Mouse (Mus musculus): ENCODE results near the gene Hexim1.
A peak's percentile ranks its signal among the peaks of the same experiment; 100 is the strongest.

The Hexim1 gene

GRCm38 (mm10) chr11:103118866-103119265, 2.8 kb downstream of the Hexim1 start:
- no peak for DNase-seq (ENCODE audit: low spot score)

GRCm38 (mm10) chr11:103119609-103120008, 3.6 kb downstream of the Hexim1 start:
- DNase-seq (ENCODE audit: low spot score) = no peak

DNA sequence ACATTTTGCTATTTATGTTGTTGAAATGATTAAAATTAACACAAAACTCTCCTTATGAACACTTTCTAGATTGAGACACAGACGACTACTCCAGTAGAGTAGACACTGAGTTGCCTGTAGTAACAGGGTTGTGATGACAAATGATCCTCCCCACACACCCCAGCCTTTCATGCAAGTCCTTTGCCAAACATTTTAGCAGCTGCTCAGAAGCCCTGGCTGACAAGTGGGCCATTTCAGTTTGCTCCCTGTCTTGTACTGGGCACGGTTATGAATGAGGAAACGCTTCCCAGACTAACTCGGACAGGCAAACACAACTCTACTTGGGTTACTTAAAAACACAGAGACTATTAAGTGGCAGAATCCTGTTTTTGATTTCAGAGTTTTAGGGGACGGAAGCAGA, 4.3 kb downstream of the Hexim1 start:
- DNase-seq (ENCODE audit: low spot score) = no peak

DNA sequence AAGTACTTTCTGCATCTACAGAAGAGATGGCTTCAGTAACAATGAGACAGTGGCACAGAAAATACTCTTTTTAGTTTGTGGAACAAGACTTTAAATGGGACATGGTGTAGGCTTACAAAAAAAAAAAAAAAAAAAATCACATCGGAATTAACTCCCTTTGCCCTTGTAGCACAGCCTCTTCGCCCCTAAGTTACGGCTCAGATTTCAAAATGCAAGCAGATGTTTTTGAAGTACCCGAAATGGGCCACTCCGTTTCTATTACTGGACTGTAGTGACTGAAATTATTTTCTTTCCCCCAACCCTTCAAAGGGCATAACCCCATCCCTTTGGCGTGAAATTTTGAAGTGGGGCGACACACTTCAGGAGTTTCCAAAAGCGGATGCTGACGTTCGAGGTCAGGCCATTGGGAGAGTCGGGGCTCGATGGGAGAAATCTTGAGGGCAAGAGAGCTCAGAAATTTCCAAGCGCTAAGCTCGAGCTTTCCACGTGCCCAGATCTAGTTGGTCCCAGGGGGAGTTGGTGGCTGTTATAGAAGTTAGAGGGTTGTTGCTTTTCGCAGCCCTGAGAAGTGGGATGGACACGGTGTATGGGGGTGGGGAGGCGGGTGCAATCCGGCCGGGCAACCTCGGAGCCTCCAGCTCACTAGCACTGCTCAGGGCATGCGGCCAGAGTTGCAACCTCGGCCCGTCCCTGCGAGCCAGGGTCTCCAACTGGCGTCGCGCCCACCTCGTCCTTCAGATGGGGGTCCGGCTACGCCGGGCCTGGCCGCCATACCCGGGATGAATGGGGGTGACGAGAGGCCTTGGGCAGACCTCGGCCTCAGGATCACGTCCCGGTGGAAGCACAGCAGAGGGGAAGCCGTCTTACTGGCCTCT, 15.9 kb downstream of the Hexim1 start, which contains the start of gene Hexim2:
Gene Hexim2 (plus strand): TSS at position 729 of the 875 bp plus-strand sequence.
- peak; percentile 57 for DNase-seq (ENCODE audit: low spot score)

DNA sequence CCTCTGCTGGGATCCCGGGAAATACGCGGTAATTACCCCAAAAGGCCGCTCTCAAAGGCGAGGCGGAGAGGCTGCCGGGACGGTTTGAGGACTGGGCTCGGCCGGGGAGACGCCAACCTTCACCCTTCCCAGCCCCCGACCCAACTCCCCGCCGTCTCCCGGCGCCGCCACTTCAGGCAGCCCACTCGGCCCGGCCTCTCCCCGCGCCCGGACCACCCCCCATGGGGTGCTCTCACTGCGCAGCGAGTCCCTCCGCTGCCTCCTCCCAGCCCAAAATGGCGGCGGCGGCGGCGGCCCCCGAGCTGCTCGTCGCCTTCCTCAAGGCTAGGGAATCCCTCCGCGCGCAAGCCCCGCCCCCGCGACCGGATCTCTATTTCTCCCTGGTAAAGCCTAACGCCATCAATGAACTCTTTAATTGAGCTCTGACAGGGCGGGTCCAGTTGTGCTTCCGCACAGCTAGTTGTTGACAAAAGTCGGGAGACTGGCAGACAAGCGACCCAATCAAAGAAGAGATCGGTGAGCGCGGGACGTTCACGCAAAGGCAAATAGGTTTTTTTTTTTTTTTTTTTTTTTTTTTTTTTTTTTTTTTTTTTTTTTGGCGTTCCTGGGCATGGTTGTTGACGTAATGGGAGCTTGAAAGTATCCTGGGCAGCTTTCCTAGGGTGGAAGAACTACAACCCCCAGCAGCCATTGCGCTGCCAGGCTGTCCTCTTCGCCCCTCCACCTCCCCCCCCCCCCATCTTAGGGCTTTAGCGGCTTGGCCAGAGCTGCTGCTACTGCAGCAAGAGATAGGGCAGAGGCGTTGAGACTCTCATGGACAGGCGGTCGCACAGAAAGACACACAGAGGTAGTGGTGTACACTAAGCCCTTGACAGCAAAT, 16.8 kb downstream of the Hexim1 start:
- peak; percentile 99 for DNase-seq (ENCODE audit: low spot score)

GRCm38 (mm10) chr11:103133456-103134185, 17.6 kb downstream of the Hexim1 start:
- no peak for DNase-seq (ENCODE audit: low spot score)

- DNase-seq (ENCODE audit: low spot score) = no peak
These were observed 18.2 kb downstream of the Hexim1 start for GRCm38 (mm10) chr11:103134221-103134620.

- no peak for DNase-seq (ENCODE audit: low spot score)
These were observed 20.1 kb downstream of the Hexim1 start for GRCm38 (mm10) chr11:103136039-103136577.

DNA sequence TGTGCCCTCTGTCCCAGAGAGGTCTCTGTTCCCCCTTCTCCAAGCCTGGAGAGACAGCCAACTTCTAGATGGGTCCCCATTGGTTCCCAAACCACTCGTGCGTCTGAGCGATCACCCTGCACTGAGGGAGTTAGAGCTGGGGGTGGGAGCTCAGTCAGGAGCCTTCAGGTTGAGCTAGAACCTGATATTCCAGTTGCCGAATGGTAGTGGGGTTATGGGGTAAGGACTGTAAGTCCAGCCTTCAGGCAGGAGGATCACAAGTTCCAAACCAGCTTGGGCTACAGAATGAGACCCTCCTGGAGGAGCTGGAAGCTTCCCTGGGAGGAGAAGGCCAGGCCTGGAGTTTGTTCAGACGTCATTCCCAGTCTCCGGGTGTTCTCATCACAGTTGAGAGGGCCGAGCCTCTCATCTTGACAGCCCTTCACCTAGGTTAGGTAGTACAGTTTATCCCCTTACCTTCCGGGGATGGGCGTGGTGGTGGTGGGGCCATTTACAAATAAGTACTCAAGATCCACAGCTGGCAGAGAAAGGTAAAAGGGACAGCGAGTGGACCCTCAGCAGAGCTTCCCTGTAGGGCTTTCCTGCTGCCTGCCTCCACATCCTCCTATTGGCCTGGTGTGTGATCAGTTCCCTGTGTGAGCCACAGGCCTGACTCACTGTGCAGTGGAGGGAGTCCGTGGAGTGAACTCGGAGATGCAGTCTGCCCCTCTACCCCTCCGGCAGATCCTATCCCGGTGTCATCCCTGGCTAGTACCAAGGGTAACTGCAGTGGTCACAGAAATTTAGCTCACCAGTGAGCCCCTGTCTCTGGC, 24.1 kb downstream of the Hexim1 start:
- no peak for DNase-seq (ENCODE audit: low spot score)

- no peak for DNase-seq (ENCODE audit: low spot score)
These were observed 24.7 kb downstream of the Hexim1 start for GRCm38 (mm10) chr11:103140763-103141100.

GRCm38 (mm10) chr11:103141101-103141943, 25.3 kb downstream of the Hexim1 start:
- DNase-seq (ENCODE audit: low spot score) = peak; percentile 41

DNA sequence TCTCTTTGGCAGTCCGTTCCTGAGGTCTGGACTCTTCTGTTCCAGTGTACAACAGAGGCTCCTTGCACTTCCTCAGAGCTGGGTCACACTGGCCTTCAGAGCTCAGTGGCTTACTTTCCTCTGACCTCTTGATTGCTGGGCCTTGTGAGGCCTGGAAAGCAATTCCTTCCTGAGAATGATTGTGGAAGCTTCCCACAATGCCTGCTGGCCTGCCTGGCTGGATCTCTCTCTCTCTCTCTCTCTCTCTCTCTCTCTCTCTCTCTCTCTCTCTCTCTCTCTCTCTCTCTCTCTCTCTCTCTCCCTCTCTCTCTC, 25.9 kb downstream of the Hexim1 start:
- DNase-seq (ENCODE audit: low spot score) = no peak

GRCm38 (mm10) chr11:103142441-103143182, 26.6 kb downstream of the Hexim1 start:
- DNase-seq (ENCODE audit: low spot score) = no peak

DNA sequence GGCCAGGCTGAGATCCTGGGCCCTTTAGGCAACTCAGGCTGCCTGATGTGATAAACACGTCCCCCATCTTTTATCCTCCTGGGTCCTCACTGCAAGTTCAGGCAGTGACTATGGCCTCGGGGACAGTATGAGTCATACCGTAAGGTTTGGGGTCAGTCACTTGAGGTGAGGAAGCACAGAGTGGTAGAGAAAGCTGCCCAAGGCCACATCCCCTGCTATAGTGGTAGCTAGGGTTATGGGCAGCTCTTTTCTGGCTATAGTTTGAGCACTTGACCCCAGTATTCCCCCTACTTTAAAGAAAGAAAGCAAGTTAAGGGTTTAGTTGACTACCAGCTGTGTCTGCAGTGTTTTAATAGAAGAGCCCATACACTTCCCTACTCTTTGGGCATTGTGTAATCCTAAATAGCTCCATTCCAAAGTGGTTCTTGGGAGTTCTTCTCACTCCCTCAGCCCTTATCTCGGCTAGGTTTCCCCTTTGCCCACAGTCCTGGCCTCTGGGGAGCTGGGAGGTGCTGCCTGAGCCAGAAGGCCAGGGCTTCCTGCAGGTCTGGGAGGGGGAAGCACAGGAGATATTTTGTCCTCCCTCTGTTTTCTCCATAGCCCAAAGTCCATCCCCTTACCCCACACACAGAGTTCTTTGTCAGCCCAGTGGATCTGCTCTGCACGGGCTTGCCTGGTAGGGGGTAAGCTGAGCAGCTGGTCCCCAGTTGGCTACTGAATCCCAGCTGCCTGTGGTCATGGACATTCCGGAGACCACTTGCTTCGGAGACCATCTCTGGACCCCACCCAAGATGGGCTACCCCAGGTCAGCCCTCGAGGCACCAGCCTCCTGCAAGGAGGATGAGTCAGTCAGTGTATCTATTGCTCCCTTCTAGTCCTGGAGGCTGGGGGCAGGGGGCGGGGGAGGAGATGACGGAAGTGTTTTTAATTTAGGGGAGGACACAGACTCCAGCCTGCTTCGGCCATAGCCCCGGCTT, 28.6 kb downstream of the Hexim1 start:
- DNase-seq (ENCODE audit: low spot score) = no peak

DNA sequence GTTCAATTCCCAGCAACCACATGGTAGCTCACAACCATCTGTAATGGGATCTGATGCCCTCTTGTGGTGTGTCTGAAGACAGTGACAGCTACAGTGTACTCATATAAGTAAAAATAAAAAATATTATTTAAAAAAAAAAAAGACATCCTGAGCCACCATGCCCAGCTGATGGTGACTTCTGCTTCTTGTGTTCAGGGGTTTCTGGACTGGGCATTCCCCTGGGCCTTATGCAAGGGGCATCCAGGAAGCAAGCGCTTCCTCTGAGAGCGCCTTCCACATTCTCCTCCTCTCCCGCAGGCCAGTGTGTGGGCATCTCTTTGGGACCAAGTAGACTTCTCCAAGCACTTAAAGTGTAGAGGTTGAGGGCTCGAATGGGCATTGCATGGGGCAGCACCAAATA, 30.4 kb downstream of the Hexim1 start:
- DNase-seq (ENCODE audit: low spot score) = no peak

- DNase-seq (ENCODE audit: low spot score) = no peak
These were observed 31.7 kb downstream of the Hexim1 start for GRCm38 (mm10) chr11:103147766-103148165.

DNA sequence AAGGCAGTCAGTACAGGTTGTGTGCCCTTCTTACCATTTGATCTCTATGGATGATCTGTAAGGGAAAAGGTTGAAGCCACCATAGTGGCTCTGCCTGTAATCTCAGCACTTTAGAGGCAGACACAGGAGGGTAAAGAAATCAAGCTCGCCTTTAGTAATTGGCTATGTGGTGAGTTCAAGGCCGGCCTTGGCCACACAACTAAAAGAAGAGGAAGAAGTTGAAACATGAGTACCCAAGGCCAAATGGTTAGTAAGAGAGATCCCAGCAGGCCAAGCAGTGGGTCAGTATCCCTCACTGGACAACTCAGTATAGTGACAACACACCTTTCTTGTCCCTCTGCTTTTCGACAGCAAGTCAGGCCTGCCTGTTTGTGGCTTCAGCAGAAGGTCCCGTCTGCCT, 33.7 kb downstream of the Hexim1 start:
- DNase-seq (ENCODE audit: low spot score) = no peak
